Mouse (Mus musculus): Measurements from ENCODE around the gene Tyw5.
A peak's percentile ranks its signal among the peaks of the same experiment; 100 is the strongest.

The Tyw5 gene

DNA sequence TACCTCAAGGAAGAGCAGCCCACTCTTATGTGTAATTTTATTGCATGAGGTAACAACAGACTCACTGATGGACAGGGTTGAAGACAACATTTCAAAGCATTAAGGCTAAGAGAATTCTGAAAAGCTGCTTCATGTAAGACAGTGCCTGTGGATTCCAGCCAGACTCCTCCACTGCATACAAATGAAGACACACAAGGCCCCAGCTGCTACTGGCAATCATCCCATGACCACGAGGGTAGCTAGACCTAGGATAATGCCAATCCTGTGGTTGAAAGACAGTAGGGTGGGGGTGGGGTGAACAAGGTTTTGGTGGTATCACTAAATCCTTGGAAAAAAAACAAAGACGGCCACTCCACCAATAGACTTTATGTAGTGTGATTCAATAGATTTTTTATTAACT lies 19.0 kb downstream of the Tyw5 start:
- DNase-seq (ENCODE audit: low spot score in 2 of 2): peak; percentile 47 to 60

DNA sequence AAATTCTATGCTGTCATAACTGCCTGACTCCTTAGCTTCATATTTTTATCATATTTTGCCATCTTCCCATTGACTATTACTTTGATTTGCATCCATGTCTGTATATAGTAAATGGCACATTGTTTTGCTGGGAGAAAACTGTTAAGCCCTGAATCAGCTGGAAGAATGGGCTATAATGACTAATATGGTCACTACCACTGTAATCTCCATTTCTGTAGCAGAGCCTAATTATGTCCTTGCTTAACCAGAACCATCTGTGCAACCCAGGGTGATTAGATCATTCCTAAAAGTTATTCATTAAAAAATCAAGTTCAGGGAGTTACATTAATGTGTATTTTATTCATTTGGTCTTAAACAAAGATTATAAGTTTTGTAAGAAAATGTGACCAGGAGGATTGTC lies 20.4 kb downstream of the Tyw5 start:
- DNase-seq (ENCODE audit: low spot score in 2 of 2): no peak

- peak; percentile 84 to 93 for DNase-seq (ENCODE audit: low spot score in 2 of 2)
These were observed 29.2 kb downstream of the Tyw5 start, which contains the start of gene 1700066M21Rik for GRCm38 (mm10) chr1:57377376-57378341. Gene 1700066M21Rik, plus strand, starts transcription at chr1:57377620.

DNA sequence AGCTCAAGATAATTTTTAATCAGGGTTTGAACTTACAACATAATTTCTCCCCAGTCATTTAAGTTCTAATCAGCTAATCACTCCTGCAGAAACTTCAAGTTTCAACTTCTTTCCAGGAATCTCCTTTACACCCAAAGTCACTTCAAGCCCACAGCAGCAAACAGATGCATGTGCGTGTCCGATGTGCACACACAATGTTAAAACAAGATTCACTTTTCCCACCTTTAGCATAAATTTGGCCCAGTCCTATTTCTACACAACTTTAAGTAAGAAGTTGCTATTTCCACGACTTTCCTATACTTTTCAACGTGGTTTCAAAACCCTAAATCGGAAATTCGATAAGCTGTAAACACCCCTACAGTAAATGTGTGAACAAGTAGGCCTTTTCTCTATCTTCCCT lies 30.1 kb downstream of the Tyw5 start:
- DNase-seq (ENCODE audit: low spot score in 2 of 2): no peak

- DNase-seq (ENCODE audit: low spot score in 2 of 2): no peak
These were observed 31.6 kb downstream of the Tyw5 start for GRCm38 (mm10) chr1:57375276-57375675.

GRCm38 (mm10) chr1:57370451-57370850 lies 36.5 kb downstream of the Tyw5 start:
- DNase-seq (ENCODE audit: low spot score in 2 of 2): no peak

DNA sequence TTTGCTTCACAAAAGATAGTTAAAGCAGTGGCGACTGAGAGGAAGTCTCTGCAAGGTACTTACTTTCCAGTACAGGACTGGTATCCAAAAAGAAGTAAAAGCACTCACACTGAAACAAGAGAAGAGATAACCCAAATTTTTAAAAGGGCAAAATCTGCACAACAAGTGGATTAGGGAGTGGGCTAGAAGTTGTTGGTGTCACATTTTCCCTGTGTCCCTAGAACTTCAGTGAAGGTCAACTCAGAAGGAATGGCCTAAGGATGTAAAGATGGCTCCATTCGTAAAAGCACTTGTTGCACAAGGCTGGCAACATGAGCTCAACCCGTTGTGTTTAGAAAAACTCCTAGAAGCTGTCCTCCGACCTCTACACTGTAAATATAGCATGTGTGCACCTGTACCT lies 37.8 kb downstream of the Tyw5 start:
- DNase-seq (ENCODE audit: low spot score in 2 of 2): no peak

DNA sequence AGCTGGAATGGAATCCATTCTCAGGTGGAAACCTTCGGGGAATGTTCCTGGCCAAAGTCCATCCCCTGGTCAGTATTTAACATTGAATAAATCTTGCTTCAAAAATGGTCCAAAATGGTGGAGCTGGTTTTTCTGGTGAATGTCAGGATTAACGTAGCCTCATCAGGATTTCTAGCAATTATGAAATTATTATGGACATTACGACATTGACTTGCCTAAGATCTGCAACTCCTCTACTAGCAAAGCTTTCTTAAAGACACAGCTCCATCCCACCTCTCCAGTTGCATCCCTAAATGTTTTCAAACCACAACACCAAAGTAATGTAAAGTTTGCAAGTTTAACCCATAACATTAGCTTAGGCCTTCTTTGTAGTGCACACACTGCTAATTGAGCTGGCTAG lies 39.5 kb downstream of the Tyw5 start:
- DNase-seq (ENCODE audit: low spot score in 2 of 2): no peak

DNA sequence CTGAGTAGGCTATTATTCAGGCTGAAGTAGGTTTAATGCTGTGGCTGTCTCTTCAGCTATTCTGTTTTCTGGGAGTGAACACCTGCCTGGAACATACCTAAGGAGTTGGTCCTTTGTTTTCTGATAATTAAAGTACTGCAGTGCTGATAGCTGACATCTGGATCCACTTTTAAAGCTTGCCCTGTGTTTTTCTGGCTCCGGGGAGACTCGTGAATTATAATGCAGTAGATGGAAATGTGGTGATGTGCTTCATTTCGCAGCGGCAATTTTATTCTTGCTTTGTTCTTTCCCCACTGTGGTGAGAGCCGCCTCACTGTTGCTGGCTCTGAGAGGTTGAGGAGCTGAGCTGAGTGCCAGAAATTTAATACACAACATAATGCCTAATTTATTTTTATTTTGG lies 48.4 kb downstream of the Tyw5 start:
- DNase-seq (ENCODE audit: low spot score in 2 of 2): no peak

GRCm38 (mm10) chr1:57351941-57352340 lies 55.0 kb downstream of the Tyw5 start:
- DNase-seq (ENCODE audit: low spot score in 2 of 2): no peak

DNA sequence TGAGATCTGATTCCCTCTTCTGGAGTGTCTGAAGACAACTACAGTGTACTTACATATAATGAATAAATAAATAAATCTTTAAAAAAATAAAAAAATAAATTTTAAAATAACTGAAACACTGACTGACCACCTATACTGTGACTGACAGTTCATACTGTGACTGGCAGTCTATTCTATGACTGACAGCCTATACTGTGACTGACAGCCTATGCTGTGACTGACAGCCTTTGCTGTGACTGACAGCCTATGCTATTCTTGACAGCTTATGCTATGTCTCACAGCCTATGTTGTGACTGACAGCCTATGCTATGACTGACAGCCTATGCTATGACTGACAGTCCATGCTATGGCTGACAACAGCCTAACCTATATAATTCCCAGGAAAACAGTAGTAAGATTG lies 59.4 kb downstream of the Tyw5 start:
- no peak for DNase-seq (ENCODE audit: low spot score in 2 of 2)

- DNase-seq (ENCODE audit: low spot score in 2 of 2): no peak
These were observed 65.7 kb downstream of the Tyw5 start for GRCm38 (mm10) chr1:57341197-57341596.

DNA sequence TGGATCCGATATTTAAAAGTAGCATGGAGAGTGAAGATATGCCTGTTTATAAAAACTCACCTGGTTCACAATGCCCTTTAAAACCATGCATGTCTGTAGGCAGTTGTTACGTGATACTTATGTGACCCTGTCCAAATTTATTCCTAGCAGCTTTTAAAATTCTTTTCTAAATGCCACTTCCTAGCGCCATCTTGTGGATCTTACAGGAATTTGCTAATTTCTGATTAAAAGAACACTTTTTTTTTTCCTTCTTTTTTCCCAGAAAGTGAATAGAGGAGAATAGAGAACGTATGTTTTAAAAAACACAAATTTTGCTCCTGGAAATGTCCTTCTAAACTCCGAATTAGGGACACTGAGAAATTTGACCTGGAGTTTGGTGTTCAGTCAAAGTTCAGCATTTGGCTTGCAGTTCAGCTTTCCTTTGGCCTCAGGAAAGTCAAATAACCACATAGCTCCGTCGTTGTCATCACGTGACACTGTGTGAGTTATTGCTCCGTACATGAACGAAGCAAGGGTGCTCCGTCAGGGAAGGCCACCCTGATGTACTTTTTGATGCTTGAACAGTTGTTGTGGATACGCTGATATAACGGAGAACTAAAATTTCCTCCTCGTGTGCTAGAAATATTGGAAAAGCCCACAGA lies 67.6 kb downstream of the Tyw5 start:
- DNase-seq (ENCODE audit: low spot score in 2 of 2): no peak

Data from frontal cortex, postnatal 14 days (tissue).